ENCODE assay signal across 8 mouse cellular contexts in the genomic region with DNA sequence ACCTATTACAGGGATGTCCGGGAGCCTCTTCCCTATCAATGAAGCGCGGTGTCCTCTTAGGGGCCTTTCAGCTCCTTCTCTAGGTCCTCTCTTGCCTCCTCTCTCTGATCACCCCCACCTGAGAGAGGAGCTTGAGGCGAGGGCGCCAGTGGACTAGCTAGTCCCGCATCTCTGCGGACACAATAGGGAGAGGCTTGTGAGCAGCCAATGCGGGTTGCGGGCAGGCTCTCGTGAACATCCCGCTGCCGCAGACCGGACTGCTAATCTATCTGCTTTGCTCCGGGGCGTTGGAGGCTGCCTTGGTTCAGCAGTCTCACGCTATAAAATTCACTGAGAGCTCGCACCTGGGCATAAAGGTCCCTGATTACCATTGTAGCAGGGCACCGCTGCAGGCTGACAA.
DNase-seq lines count a peak whose midpoint lies in the region; ATAC-seq lines count a peak whose summit lies in the region.

No protein-coding gene starts in this region.

- WGBS in embryonic facial prominence, embryonic 12.5 days: under 1% methylated on average over 18 of the region's 18 CpGs
- under 1% methylated on average over 18 of the region's 18 CpGs for WGBS in hindbrain, embryonic 10.5 days

- peak overlapping the region; percentile 38 for H3K9ac ChIP-seq in embryonic facial prominence, embryonic 12.5 days

- peak overlapping the region; percentile 48 for H3K4me3 ChIP-seq in embryonic facial prominence, embryonic 12.5 days
- peak overlapping the region; percentile 65 for H3K4me3 ChIP-seq in hindbrain, embryonic 10.5 days

- DNase-seq in layer of hippocampus, postnatal 10 days (ENCODE audit: low spot score in 2 of 2): peak; percentile 47 to 57
- DNase-seq in layer of hippocampus, adult 9-10 months (ENCODE audit: low spot score): no peak
- peak; percentile 59 for DNase-seq in hindbrain, embryonic 10.5 days (ENCODE audit: low spot score)
- DNase-seq in mesoderm, embryonic 11.5 days (ENCODE audit: low read depth, low spot score): peak; percentile 37
- no peak for DNase-seq in urinary bladder, postnatal 25 days (ENCODE audit: low spot score)
- DNase-seq in lung, postnatal 4 days: no peak
- no peak for DNase-seq in thymus, postnatal 36 days

- peak overlapping the region; percentile 80 for H3K4me2 ChIP-seq in embryonic facial prominence, embryonic 12.5 days (replicated peaks)

- H3K9me3 ChIP-seq in embryonic facial prominence, embryonic 12.5 days: no peaks in the 10 kb centered on the region
- no peaks in the 10 kb centered on the region for H3K9me3 ChIP-seq in hindbrain, embryonic 10.5 days

- H3K4me1 ChIP-seq in embryonic facial prominence, embryonic 12.5 days: no peaks in the 10 kb centered on the region
- H3K4me1 ChIP-seq in hindbrain, embryonic 10.5 days (replicated peaks): peaks cover 18% of the 10 kb centered on the region

- H3K27ac ChIP-seq in embryonic facial prominence, embryonic 12.5 days: no peak overlapping the region
- peak overlapping the region; percentile 83 for H3K27ac ChIP-seq in hindbrain, embryonic 10.5 days

- H3K27me3 ChIP-seq in embryonic facial prominence, embryonic 12.5 days: peaks cover 6% of the 10 kb centered on the region; the same call in 1 of the 2 replicates
- H3K27me3 ChIP-seq in hindbrain, embryonic 10.5 days (ENCODE audit: insufficient read depth, poor library complexity, severe bottlenecking): peaks cover 29% of the 10 kb centered on the region

- no peaks in the 10 kb centered on the region for H3K36me3 ChIP-seq in embryonic facial prominence, embryonic 12.5 days
- no peaks in the 10 kb centered on the region for H3K36me3 ChIP-seq in hindbrain, embryonic 10.5 days

- ATAC-seq in embryonic facial prominence, embryonic 12.5 days (ENCODE audit: insufficient number of reproducible peaks, insufficient read depth, low FRiP score, low TSS enrichment): no peak

Comparison
In these comparisons a context has a peak if more than half of its experiments do, and no peak if none do; other contexts are left out.
1. DNase-seq: peak in layer of hippocampus, postnatal 10 days (2 of 2), hindbrain, embryonic 10.5 days (single experiment) and mesoderm, embryonic 11.5 days (single experiment); none in layer of hippocampus, adult 9-10 months (single experiment), urinary bladder, postnatal 25 days (single experiment), lung, postnatal 4 days (0 of 2) and thymus, postnatal 36 days (0 of 2).